Mouse (Mus musculus): Measurements from ENCODE around the gene Myo15.

The Myo15 gene

GRCm38 (mm10) chr11:60507281-60507680, 38.1 kb downstream of the Myo15 start:
- in situ Hi-C loops (cut with MseI, MboI): no loop called here

- in situ Hi-C loops (cut with MseI, MboI): no loop called here
These were observed 39.8 kb downstream of the Myo15 start for GRCm38 (mm10) chr11:60508950-60509349.

GRCm38 (mm10) chr11:60509500-60509899, 40.4 kb downstream of the Myo15 start:
- in situ Hi-C loops (cut with MseI, MboI): no loop called here

GRCm38 (mm10) chr11:60511893-60512292, 42.8 kb downstream of the Myo15 start:
- in situ Hi-C loops (cut with MseI, MboI): no loop called here

- in situ Hi-C loops (cut with MseI, MboI): no loop called here
These were observed 43.4 kb downstream of the Myo15 start for GRCm38 (mm10) chr11:60512520-60512919.

- in situ Hi-C loops (cut with MseI, MboI): no loop called here
These were observed 45.8 kb downstream of the Myo15 start for GRCm38 (mm10) chr11:60514941-60515340.

- in situ Hi-C loops (cut with MseI, MboI): no loop called here
These were observed 49.2 kb downstream of the Myo15 start for GRCm38 (mm10) chr11:60518305-60518704.

- in situ Hi-C loops (cut with MseI, MboI): no loop called here
These were observed 52.9 kb downstream of the Myo15 start for GRCm38 (mm10) chr11:60522027-60522426.

- in situ Hi-C loops (cut with MseI, MboI): no loop called here
These were observed 53.7 kb downstream of the Myo15 start for GRCm38 (mm10) chr11:60522661-60523365.

GRCm38 (mm10) chr11:60526461-60526860, 57.3 kb downstream of the Myo15 start:
- in situ Hi-C loops (cut with MseI, MboI): no loop called here

GRCm38 (mm10) chr11:60535676-60536075, 66.5 kb downstream of the Myo15 start:
- in situ Hi-C loops (cut with MseI, MboI): no loop called here

- in situ Hi-C loops (cut with MseI, MboI): no loop called here
These were observed 67.2 kb downstream of the Myo15 start, which contains the start of gene Alkbh5 for GRCm38 (mm10) chr11:60536180-60536858. TSS of gene Alkbh5 (plus strand) at chr11:60536381.

GRCm38 (mm10) chr11:60536859-60537467, 67.8 kb downstream of the Myo15 start:
- in situ Hi-C loops (cut with MseI, MboI): no loop called here

- in situ Hi-C loops (cut with MseI, MboI): no loop called here
These were observed 68.6 kb downstream of the Myo15 start for GRCm38 (mm10) chr11:60537468-60538347.

- in situ Hi-C loops (cut with MseI, MboI): no loop called here
These were observed 69.5 kb downstream of the Myo15 start for GRCm38 (mm10) chr11:60538371-60539281.

GRCm38 (mm10) chr11:60539540-60539939, 70.4 kb downstream of the Myo15 start:
- in situ Hi-C loops (cut with MseI, MboI): no loop called here

- in situ Hi-C loops (cut with MseI, MboI): loop anchor here in 1 of 2 experiments (10.0 kb wide), 1 partner anchor 175 kb away; no protein-coding TSS in a partner anchor
These were observed 71.0 kb downstream of the Myo15 start for GRCm38 (mm10) chr11:60540002-60540610.

- in situ Hi-C loops (cut with MseI, MboI): loop anchor here in 1 of 2 experiments (10.0 kb wide), 1 partner anchor 174 kb away; no protein-coding TSS in a partner anchor
These were observed 71.6 kb downstream of the Myo15 start for GRCm38 (mm10) chr11:60540761-60541160.

GRCm38 (mm10) chr11:60541831-60542230, 72.7 kb downstream of the Myo15 start:
- in situ Hi-C loops (cut with MseI, MboI): loop anchor here in 1 of 2 experiments (10.0 kb wide), 1 partner anchor 173 kb away; no protein-coding TSS in a partner anchor

GRCm38 (mm10) chr11:60543211-60543610, 74.1 kb downstream of the Myo15 start:
- in situ Hi-C loops (cut with MseI, MboI): loop anchor here in 1 of 2 experiments (10.0 kb wide), 1 partner anchor 172 kb away; no protein-coding TSS in a partner anchor

Data from mouse trophoblast stem cell (cell line).